Mouse (Mus musculus): ENCODE results near the gene Zfp446.

GRCm38 (mm10) chr7:13031983-13032382, 54.3 kb downstream of the Zfp446 start:
- TF ChIP-seq POLR2A (IDR thresholded peaks at IDR 0.05; ENCODE audit: borderline replicate concordance, control insufficient read depth, low read depth, low read length) (no peak), CTCF (IDR thresholded peaks at IDR 0.05; ENCODE audit: control insufficient read depth, insufficient read depth, low read length) (no peak)

All from bone marrow, adult 2 months (tissue).